Mouse (Mus musculus): ENCODE results near the gene Tnr.

DNA sequence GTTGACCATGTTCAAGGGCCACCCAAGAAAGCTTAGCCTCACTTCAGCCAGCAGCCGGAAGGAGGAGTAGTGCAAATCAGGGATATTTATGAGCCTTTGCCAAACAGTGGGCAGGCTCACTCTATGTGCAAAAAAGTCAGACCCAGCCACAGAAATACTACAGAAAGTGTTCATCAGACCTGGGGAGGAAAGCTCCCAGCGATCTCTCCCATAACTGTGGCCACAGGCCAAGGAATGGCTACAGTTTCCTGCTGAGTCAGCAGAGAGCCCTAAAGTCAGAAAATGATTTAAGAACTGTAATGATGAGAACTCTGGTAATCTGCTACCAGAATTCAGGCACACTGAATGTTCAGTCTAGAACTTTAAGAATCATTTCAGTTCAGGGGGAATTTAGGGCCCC, 221.7 kb downstream of the Tnr start:
- TF ChIP-seq CTCF (conservative IDR thresholded peaks at IDR 0.05; ENCODE audit: insufficient read depth, insufficient read length, low read depth, low read length): no peak
- no peak for TF ChIP-seq POLR2A (IDR thresholded peaks at IDR 0.05; ENCODE audit: low read depth, low read length)
